Mouse (Mus musculus): ENCODE data around the gene Ica1l.

DNA sequence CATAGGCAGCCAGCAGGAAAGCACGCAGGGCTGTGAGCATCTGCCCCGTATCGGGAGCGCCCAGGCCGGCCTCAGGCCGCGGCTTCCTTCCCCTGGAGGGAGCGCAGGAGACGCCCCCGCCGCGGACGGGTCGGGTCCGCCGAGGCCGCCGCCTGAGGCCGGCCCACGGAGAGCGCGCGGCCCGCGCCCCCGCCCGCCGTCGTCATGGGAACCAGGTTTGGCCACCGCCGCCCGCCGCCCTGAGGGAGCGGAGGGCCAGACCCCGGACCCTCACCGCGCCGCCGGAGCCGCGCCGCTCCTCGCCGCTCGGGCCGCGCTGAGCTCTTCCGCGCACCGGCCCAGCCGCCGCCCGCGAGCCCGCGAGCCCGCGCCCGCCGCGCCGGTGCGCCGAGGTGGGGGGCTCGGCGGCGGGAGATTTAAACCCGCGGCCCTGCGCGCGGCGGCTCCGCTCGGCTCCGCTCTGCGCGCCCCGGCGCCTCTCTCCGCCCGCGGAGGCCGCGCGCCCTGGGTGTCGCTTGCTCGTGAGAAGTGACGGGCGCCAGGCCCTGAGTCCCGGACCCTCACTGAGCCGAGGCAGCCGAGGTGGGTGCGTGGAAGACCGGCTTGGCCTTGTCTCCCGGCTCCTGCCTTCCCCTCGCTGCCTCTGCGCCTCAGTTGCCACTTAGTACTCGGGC is at the start of gene Ica1l:
- TF ChIP-seq CTCF (IDR thresholded peaks at IDR 0.05; ENCODE audit: extremely low read depth, insufficient read length, insufficient replicate concordance, low read depth, low read length), result no peak
- no peak for TF ChIP-seq POLR2A (IDR thresholded peaks at IDR 0.05; ENCODE audit: low read depth, low read length)
